Mouse (Mus musculus) ovary, adult 18-20 months (tissue): ENCODE measurements around the gene Abl1.
A peak's percentile ranks its signal among the peaks of the same experiment; 100 is the strongest.

Experiments
- DNase-seq: peaks from one replicate; pipeline ENCODE4 v3.0.0; 2022; ENCODE audit warnings: low spot score, mixed read lengths

The Abl1 gene

GRCm38 (mm10) chr2:31825469-31825911 lies 137.3 kb downstream of the Abl1 start:
- DNase-seq, result no peak

- no peak for DNase-seq
Observed at GRCm38 (mm10) chr2:31826094-31827085, 138.2 kb downstream of the Abl1 start.

GRCm38 (mm10) chr2:31827877-31828276 lies 139.7 kb downstream of the Abl1 start:
- peak; percentile 28 for DNase-seq

DNA sequence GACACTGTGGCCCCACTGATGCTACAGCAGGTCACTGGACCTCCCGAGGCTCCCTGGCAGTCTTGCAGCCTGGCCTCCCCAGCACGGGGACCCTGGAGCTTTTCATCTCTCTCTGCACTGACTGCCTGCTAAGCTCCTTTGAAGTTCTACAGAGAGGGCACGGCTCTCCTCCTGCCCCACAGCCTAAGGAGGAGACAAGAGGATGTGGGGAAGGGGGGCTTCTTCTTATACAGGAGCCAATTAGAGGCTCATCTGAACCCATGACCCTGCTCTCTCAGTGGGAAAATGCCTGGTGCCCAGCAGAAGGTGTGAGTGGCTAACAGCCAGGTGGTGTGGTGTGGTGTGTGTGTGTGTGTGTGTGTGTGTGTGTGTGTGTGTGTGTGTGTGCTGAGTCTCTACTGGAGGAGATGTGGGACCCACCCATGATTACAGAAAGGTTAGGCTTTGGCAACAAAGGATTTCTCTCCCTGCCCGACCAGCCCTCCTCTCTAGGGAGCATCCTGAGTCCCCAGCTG lies 140.2 kb downstream of the Abl1 start:
- no peak for DNase-seq

DNA sequence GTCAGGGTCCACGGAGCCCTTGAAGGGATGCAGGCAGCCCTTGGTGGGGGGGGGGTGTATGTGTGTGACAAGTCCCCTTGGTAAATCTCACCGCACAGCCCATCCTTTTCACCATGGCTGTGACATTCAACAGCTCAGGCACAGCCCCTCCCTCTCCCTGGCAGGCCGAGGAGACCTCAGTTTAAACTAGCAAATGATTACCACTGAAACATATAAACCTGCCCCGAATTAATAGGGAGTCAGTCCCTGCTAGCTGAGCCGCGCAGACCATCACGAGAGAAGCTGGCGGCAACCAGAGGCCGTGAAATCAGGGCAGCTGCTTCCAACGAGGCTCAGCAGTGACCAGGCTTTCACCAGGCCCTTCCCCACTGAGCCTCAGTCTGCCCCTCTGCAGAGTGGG lies 147.9 kb downstream of the Abl1 start:
- no peak for DNase-seq

- DNase-seq, result no peak
Observed at GRCm38 (mm10) chr2:31836985-31837384, 148.8 kb downstream of the Abl1 start.

GRCm38 (mm10) chr2:31838868-31839267 lies 150.7 kb downstream of the Abl1 start:
- DNase-seq, result no peak

DNA sequence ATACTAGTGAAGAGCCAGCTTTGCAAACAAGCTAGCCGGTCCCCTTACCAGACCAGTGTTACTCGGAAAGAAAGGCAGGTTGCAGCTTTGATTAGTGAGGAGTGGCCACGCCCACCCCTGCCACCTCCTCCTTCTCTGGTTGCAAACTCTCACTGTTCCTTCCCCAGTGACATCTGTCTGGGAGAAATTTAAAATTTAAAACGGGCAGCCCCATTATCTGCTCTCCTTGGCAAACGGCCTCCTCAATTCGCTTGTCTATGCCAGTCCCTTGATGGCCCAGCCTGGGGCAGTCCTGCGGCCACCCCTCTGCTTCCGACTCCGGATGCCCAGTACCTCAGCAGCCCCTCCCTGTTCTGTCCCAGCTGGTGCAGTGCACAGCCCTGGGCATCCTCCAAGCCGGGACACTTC lies 156.6 kb downstream of the Abl1 start:
- DNase-seq, result no peak

DNA sequence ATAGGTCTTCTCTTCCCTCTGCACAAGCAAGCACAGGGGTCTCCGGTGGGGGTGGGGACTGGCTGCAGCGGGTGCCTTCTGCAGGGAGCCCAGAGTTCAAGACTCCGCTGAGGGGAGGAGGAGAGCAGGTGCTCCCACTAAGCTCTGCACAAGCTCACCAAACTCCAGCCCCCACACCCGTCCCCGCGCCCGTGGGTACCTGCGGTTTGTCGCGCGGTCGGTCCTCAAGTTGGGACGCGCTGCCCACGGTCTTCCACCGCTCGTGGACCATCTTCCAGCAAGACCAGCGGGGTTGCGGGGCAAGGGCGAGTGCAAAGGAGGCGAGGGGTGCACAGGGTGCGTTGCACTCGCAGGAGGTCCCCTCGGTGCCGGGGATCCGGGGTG lies 157.3 kb downstream of the Abl1 start:
- no peak for DNase-seq

DNA sequence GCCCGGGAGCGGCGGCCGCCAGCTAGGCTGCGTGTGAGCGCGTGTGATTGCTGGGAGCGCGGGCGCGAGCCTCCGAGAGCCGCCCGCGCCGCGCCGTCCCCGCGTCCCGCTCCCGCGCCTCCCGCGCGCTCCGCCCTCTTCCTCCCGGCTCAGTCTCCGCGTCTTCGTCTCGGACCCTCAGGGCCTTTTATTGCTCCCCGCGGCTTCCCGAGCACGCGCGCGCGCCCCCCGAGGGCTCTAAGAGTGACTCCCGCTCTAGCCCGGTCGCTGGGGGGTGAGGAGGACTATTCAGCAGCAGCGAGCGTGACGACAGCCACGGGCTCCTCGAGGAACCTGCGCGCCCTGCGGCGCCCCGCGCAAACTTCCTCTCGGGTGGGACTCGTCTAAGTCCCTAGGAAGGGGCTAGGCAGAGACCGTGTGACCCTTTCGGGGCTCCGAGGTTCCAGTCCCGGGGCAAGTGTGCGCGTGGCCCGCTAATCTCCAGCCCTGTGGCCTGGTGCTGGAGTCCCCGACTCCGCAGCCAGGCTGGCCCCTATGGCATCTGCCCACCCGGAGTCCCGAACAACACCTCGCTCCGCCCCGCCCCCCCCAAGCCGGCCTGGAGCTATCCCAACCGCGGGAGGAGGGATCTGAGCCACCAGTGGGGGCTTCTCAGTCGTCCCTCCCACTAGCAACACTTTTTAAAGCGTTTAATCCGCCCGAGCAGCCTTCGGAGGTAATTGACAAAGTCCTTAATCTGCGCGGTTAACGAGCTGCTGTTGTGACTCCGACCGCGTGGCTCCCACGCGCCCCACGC lies 157.9 kb downstream of the Abl1 start, which contains the start of gene Fibcd1:
TSS of gene Fibcd1 (minus strand) at position 110 of the 796 bp plus-strand sequence.
- DNase-seq, result no peak

DNA sequence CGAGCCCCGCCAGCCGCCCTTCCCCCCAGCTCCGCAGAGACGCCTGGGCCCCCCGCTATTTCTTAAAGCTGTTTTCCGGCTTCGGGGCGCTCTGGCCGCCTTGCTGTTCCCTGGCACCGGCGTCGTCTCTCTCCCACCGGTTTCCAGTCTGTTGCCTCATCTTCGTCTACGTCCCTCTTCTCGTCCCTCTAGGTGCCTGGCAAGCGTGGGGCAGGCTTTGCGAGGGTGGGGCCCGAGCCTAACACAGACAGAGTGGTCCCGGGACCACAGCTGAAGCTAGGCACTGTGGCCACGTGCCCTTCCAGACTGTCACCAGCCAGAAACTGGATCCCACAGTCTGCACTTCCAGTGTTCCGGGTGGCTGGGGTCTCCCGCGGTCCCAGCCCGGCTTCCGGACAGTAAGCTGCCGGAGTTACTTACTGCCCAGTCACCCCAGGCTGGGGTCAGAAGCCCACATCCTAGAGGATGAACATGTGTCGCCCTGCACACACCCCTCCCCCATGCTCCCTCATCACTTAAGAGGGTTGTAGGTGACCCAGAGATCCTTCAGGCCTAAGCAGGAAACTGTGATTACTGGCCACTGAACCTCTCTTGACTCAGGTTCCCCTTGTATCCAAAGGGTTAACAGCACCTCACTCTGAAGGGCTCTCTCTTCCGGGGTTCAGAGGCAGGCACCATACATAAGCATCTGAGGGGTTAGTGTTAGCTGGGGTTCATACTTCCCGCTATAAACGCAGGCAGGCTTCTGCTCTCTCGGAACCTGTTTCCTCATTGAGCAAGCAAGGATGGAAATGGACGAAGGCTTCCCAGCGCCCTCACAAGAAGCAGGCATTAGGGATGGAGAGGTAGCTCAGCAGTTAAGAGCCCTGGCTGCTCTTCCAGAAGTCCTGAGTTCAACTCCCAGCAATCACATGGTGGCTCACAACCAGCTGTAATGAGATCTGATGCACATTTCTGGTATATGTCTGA lies 158.8 kb downstream of the Abl1 start:
- DNase-seq, result no peak

GRCm38 (mm10) chr2:31847908-31848307 lies 159.7 kb downstream of the Abl1 start:
- DNase-seq, result no peak

DNA sequence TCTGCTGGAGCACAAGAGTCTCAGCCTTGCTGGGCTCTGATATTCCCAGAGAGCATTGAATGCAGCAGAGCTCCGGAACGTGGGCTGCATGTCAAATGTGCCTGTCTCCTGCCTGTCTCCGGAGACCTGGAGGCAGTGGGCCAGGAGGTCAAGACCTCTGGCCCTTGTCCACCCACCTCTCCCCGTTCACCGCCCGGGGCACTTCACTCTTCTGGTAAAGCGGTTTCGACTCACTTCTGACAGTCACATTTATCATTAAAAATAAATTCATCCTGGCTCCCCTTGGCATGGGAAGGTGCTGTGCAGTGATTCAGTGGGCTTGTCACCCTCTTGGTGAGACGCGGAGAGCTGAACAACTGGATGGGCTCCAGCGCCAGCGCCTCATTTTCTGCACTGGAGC lies 162.0 kb downstream of the Abl1 start:
- no peak for DNase-seq
